Mouse (Mus musculus): Measurements from ENCODE around the gene Ptgs1. TPM values are rescaled to one million over a fixed set of nuclear protein-coding genes. Genes with fewer than 3 reads are reported as not detected.
"Not testable (repeated sequence)": the region's sequence is repeated elsewhere in the genome, so short reads cannot be mapped to it uniquely, and the experiment has no call there.

The Ptgs1 gene
- polyA plus RNA-seq (2016; fragmentation: Nextera tagmentation; extraction: Ambion mirVana) = 2.5 and 3.7 TPM in 2 replicates

DNA sequence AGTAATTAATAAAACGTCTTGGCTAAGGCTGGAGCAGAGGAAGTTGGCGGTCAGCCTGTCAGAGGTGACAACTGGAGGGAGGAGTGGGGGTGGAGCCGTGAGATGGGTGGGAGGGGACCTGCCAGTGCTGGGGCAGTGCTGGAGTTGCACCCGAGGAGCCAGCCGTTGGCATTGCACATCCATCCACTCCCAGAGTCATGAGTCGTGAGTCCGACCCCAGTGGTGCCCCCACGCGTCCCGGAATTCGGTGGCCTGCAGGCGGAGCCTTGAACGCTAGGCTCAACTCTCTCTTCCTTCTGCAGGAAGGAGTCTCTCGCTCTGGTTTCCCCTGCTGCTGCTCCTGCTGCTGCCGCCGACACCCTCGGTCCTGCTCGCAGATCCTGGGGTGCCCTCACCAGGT lies at the start of gene Ptgs1:
TSS of gene Ptgs1 (plus strand) at position 61 of the 400 bp plus-strand sequence.
- 4% methylated on average over 18 of the region's 18 CpGs for WGBS

DNA sequence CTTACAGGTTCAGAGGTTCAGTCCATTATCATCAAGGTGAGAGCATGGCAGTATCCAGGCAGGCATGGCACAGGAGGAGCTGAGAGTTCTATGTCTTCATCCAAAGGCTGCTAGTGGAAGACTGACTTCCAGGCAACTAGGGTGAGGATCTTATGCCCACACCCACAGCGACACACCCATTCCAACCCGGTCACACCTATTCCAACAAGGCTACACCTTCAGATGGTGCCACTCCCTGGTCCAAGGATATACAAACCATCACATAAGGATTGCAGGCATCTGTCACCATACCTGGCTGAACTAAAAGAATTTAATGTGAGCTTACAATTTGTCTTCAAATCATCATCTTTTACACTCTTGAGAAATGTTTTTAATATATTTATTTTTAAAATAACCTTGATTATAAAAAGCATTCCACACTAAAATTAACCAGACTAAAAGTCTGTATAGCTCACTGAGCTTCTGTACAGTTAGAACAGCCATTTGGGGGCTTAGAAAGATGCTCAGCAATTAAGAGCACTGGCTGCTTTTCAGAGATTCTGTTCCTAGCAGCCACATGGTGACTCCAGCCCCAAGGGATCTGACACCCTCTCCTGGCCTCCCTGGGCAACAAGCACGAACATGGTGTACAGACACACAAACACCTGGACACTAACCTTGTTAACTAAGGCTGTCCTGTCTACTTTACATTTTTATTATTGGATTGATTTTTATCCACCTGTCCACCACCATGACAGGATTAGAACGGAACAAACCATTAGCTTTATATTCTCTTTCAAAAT lies 48.4 kb upstream of the Ptgs1 start:
- ATAC-seq (ENCODE audit: low FRiP score); H3K4me1 ChIP-seq; H3K27me3 ChIP-seq; H3K9ac ChIP-seq; H3K4me2 ChIP-seq; H3K9me3 ChIP-seq; H3K27ac ChIP-seq; H3K36me3 ChIP-seq (replicated peaks); H3K4me3 ChIP-seq (replicated peaks): not testable (repeated sequence)
- WGBS = 90% methylated on average over 4 of the region's 4 CpGs

More for the DNA sequence above, at the start of gene Ptgs1:
- Histone ChIP-seq H3K4me3 (replicated peaks) (peak within 1 kb of the TSS; percentile 33), H3K9me3 (no peaks in the 10 kb centered on the region), H3K9ac (peak within 1 kb of the TSS; percentile 40; the same call in 1 of the 2 replicates), H3K4me1 (peaks cover 12% of the 10 kb centered on the region), H3K4me2 (peak within 1 kb of the TSS; percentile 60), H3K27ac (no peak within 1 kb of the TSS), H3K27me3 (peaks cover 34% of the 10 kb centered on the region; the same call in 1 of the 2 replicates), H3K36me3 (replicated peaks) (no peaks in the 10 kb centered on the region)
- ATAC-seq (ENCODE audit: low FRiP score) = no peak

DNA sequence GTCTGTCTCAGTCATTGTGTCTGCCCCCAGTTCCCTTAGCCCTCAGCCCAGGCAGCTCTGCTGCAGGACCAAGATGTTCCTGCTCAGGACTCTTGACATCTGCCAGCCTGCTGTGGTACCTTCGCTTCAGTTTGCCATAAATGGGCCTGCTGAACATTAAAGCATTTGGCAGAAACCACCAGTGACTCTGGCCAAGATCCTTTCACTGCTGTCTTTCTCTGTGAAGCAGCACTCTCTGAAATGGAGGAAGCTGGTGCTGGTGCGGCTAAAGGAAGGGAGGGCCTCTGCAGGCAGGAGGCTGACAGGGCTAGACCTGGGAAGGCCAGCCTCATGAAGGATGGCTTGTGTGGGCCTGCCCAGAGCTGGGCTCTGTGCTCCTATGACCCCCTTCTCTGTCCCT lies 46.9 kb upstream of the Ptgs1 start:
- Histone ChIP-seq H3K4me2 (no peak overlapping the region), H3K4me1 (no peaks in the 10 kb centered on the region), H3K9me3 (no peaks in the 10 kb centered on the region), H3K27ac (no peak overlapping the region), H3K9ac (no peak overlapping the region), H3K36me3 (replicated peaks) (peaks cover 2% of the 10 kb centered on the region), H3K4me3 (replicated peaks) (no peak overlapping the region), H3K27me3 (no peaks in the 10 kb centered on the region)
- no peak for ATAC-seq (ENCODE audit: low FRiP score)
- 89% methylated on average over 2 of the region's 2 CpGs for WGBS

DNA sequence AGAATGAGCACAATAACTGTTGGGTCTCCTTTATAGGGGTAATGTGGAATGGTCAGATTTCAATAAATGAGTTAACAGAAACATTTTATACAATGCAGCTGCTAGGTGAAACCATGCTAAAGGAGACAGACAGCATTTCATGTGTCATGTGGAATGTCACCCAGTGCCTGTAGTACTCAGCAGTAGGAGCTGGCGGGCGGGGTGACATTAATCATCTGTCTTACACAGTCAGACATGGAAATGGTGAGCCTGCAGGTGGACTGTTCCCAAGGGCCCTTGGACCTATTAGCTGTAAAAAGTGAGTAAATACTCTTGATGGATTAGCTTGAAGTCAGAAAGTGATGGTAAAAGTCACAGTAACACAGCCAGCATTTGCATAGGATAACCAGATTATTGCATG lies 46.0 kb upstream of the Ptgs1 start:
- Histone ChIP-seq H3K27ac (no peak overlapping the region), H3K27me3 (no peaks in the 10 kb centered on the region), H3K9me3 (no peaks in the 10 kb centered on the region), H3K4me2 (no peak overlapping the region), H3K4me1 (no peaks in the 10 kb centered on the region), H3K4me3 (replicated peaks) (no peak overlapping the region), H3K9ac (no peak overlapping the region), H3K36me3 (replicated peaks) (no peaks in the 10 kb centered on the region; the same call in 1 of the 2 replicates)
- no peak for ATAC-seq (ENCODE audit: low FRiP score)
- WGBS = 92% methylated on average over 2 of the region's 2 CpGs

DNA sequence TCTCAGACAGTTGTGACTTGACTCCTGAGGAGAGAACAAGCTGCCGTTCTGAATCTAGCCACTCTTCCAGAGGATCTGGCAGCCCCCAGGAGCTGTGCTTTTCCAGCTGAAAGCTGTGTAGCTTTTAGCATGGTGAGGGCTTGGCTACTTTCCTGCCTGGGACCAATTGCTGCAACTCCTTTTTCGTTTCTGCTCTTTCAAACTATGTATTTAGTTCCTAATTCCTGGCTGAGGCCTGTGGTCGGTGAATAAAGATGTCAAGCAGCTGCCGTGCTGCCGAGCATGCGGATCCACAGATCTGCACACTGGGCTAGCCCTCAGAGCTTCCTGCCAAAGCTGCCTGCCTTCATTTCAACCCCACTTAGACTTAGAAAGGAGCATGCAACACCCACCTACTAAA lies 45.4 kb upstream of the Ptgs1 start:
- 81% methylated on average over 6 of the region's 6 CpGs for WGBS
- no peak for ATAC-seq (ENCODE audit: low FRiP score)
- no peak overlapping the region for H3K9ac ChIP-seq
- no peaks in the 10 kb centered on the region; the same call in 1 of the 2 replicates for H3K36me3 ChIP-seq (replicated peaks)
- no peak overlapping the region for H3K4me3 ChIP-seq (replicated peaks)
- no peaks in the 10 kb centered on the region for H3K27me3 ChIP-seq
- no peaks in the 10 kb centered on the region for H3K9me3 ChIP-seq
- H3K4me1 ChIP-seq = no peaks in the 10 kb centered on the region
- no peak overlapping the region for H3K4me2 ChIP-seq
- H3K27ac ChIP-seq = no peak overlapping the region

DNA sequence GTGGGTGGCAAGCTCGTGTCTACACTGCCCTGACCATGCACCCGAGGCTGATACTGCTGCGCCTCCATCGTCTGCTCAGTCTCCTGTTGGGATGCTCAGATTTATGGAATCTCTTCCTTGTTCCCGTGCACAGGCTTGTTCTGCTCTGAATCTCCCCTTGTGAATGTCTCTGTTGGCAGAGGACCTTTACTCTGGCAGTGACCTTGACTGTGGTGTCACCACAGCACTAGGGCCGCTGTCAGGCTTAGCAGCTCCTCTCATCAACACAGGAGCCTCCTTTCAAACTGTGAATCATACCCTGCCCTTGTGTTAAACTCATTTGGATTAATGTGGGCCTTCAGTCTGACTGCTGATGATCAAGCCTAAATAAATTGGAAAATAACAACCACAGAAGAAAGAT lies 41.0 kb upstream of the Ptgs1 start:
- H3K36me3 ChIP-seq (replicated peaks); H3K9me3 ChIP-seq; H3K27ac ChIP-seq; H3K4me2 ChIP-seq; ATAC-seq (ENCODE audit: low FRiP score); H3K9ac ChIP-seq; H3K27me3 ChIP-seq; H3K4me3 ChIP-seq (replicated peaks); H3K4me1 ChIP-seq: not testable (repeated sequence)
- WGBS = 85% methylated on average over 6 of the region's 6 CpGs

DNA sequence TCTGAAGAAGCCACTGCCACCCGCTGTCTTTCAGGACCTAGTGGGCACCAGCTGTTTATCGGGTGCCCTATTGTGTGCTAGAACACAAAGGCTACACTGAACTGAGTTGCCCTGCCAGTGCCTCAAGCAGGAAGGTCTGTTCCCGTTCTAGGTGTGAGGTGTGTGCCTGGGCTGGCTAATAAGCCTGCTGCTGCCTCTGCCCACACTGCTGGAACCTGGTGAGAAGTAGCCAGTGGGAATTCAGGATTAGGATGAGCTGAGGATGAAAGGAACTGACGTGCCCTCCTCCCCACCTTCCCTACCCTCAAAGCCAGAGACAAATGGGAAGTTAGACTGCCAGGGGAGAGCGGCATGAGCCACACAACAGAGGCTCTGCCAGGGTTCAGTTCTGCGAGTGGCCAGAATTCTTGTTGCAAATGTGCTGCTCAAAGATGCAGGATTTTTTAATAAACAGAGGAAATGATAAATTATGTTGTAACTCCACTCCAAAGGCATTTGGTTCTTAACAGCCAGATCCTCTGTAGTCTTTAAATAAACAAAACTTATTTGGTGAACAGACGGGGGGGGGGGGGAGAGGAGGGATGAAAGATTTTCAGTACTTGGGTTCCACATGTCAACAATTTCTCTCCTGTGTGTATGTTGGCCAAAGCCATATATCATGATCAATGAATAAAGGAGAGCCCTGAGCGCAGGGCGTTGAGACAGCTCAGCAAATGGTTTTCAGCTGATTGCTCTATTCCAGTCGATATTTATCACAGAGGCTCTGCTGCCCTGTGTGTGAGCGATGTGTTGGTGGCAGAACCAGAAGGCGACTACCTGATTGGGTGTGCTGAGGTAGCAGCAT lies 38.9 kb upstream of the Ptgs1 start:
- Histone ChIP-seq H3K4me3 (replicated peaks) (no peak overlapping the region), H3K36me3 (replicated peaks) (no peaks in the 10 kb centered on the region; the same call in 1 of the 2 replicates), H3K27ac (no peak overlapping the region), H3K9me3 (no peaks in the 10 kb centered on the region), H3K9ac (no peak overlapping the region), H3K4me2 (no peak overlapping the region), H3K27me3 (peaks cover 7% of the 10 kb centered on the region), H3K4me1 (peaks cover 7% of the 10 kb centered on the region; the same call in 1 of the 2 replicates)
- WGBS = 59% methylated on average over 12 of the region's 12 CpGs
- no peak for ATAC-seq (ENCODE audit: low FRiP score)

DNA sequence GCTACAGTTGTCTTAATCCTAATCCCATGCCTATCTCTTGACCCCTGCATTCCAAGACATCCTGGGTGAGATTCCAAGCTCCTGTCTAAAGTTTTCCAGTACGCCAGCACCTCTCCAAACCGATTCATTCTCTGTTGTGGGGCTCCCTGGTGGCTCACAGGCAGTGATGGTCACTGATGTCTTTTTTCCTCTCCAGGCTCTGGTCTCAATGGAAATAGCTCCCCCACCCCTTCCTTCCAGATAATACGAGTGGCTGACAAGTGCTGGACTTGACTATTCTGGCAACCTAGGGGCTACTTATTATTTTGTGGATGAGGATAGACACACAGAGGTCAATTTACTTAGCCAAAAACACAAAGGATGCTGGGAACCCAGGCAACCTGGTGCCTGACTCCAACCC lies 33.2 kb upstream of the Ptgs1 start:
- no peak overlapping the region for H3K4me2 ChIP-seq
- 52% methylated on average over 3 of the region's 3 CpGs for WGBS
- H3K4me3 ChIP-seq (replicated peaks) = no peak overlapping the region
- H3K9me3 ChIP-seq = no peaks in the 10 kb centered on the region
- no peak overlapping the region for H3K9ac ChIP-seq
- no peak overlapping the region for H3K27ac ChIP-seq
- peaks cover 56% of the 10 kb centered on the region for H3K27me3 ChIP-seq
- H3K36me3 ChIP-seq (replicated peaks) = no peaks in the 10 kb centered on the region
- H3K4me1 ChIP-seq = peaks cover 14% of the 10 kb centered on the region
- no peak for ATAC-seq (ENCODE audit: low FRiP score)

DNA sequence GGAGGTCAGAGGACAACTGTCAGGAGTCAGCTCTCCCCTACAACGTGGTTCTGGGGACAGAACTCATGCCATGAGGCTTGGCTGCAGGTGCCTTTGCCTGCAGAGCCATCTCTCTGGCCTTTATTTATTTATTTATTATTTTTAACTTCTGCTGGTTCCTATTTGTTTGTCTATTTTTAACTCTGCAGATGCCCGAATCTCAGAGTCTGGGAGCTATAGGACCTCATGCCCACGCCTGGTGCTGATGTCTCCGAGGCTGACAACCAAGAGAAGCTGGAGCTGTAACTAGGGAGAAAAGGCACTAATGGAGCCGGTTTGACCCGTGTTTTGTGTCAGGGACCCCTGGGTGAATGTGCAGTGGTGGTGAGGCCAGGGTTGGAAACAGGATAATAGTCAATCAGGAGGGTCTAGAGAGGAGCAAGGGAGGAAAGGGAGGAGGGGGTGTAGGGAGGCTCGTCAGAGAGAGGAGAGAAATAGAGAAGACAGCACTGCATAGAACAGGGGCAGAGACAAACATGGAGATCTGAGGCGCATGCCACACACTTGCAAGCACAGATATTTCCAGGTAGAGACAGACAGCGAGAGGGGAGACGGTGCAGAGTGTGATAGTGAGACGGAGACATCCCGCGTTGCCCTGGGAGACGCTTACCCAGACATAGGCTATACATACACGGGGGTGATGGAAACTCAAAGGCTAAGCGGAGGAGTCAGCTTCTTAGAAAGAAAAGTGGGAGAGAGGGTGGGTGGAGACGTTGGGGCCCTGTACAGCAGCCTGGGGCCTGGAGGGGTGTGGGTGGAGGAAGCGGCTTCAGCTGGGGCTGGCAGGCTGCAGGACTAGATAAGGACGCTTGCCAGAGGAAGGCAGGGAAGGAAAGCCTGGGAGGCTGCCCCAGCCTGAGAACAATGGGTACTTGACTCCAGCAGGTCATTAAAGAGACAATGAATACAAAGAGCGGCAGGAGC lies 32.0 kb upstream of the Ptgs1 start:
- WGBS = 10% methylated on average over 20 of the region's 20 CpGs
- peak; percentile 47 for ATAC-seq (ENCODE audit: low FRiP score)
- Histone ChIP-seq H3K36me3 (replicated peaks) (no peaks in the 10 kb centered on the region), H3K27ac (peak overlapping the region; percentile 59), H3K9ac (peak overlapping the region; percentile 42; the same call in 1 of the 2 replicates), H3K27me3 (peaks cover 67% of the 10 kb centered on the region), H3K4me1 (peaks cover 24% of the 10 kb centered on the region), H3K4me3 (replicated peaks) (no peak overlapping the region), H3K9me3 (no peaks in the 10 kb centered on the region), H3K4me2 (peak overlapping the region; percentile 42)

DNA sequence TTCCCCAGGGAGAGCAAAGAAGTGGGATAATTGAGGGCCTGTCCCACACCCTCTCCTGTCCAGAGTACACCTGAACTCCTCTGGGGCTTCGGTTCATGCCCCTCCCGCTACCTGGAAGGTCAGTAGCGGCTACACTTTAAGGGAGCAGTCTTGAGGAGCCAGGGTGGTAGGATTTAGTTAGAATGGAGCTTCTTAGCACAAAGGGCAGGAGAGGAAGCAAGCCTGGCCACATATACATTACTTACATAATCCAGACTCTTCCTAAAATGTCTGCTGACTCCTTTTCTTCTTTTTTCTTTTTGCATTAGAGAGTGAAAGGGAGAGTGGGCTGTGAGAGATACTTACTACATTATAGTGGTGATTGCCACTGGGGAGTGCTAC lies 31.4 kb upstream of the Ptgs1 start:
- no peak for ATAC-seq (ENCODE audit: low FRiP score)
- H3K36me3 ChIP-seq (replicated peaks) = no peaks in the 10 kb centered on the region
- peaks cover 29% of the 10 kb centered on the region for H3K4me1 ChIP-seq
- peak overlapping the region; percentile 59 for H3K27ac ChIP-seq
- peaks cover 72% of the 10 kb centered on the region for H3K27me3 ChIP-seq
- no peaks in the 10 kb centered on the region for H3K9me3 ChIP-seq
- no peak overlapping the region for H3K4me3 ChIP-seq (replicated peaks)
- H3K4me2 ChIP-seq = peak overlapping the region; percentile 42
- H3K9ac ChIP-seq = 0 out of 2 replicates have a peak overlapping the region, but pooled peaks have one; percentile 42
- WGBS = 7% methylated on average over 3 of the region's 3 CpGs

DNA sequence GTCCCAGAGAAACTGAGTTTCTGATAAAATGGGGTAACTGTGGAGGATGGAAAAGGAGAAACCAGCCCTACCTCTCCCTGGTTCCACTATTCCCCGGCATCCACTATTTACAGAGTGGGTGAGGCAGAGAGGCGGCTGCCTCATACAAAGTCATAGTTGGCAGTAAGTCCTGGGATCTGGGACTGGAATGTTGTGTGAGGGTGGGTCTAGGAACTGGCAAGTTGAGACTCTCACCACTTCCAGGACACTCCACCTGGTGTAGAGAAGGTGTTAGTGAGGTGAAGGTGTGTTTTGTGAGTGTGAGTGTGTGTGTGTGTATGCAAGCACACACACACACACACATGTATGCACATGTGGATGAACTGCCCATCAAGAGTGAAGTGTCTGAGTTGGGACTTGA lies 29.4 kb upstream of the Ptgs1 start:
- no peak overlapping the region for H3K27ac ChIP-seq
- H3K9ac ChIP-seq = no peak overlapping the region
- no peak for ATAC-seq (ENCODE audit: low FRiP score)
- H3K36me3 ChIP-seq (replicated peaks) = no peaks in the 10 kb centered on the region
- WGBS = 93% methylated on average over 2 of the region's 2 CpGs
- H3K4me1 ChIP-seq = peaks cover 33% of the 10 kb centered on the region
- H3K27me3 ChIP-seq = peaks cover 89% of the 10 kb centered on the region
- H3K9me3 ChIP-seq = no peaks in the 10 kb centered on the region
- H3K4me2 ChIP-seq = no peak overlapping the region
- H3K4me3 ChIP-seq (replicated peaks) = no peak overlapping the region
